ENCODE assay signal across 15 mouse cellular contexts in genomic region chr6:95594239-95594638, GRCm38 (mm10).
DNase-seq lines count a peak whose midpoint lies in the region; ATAC-seq lines count a peak whose summit lies in the region.
"Had no signal": no experiment of that assay in that cellular context is flagged by ENCODE, and none has a peak within 500 bp of the region (broad histone marks: within the 10 kb centered on the region; RNA-seq: fewer than 3 reads in every experiment).

No protein-coding gene starts in this region.

- no peaks in the 10 kb centered on the region for H3K4me1 ChIP-seq in hindbrain, embryonic 15.5 days (replicated peaks)
- H3K4me1 ChIP-seq in hindbrain, embryonic 13.5 days (replicated peaks) = peaks cover 8% of the 10 kb centered on the region
- H3K4me1 ChIP-seq in kidney, embryonic 16.5 days (ENCODE audit: insufficient read depth, low read length) = peaks cover 22% of the 10 kb centered on the region
- H3K4me1 ChIP-seq in stomach, embryonic 15.5 days = 0 out of 2 replicates have a peak, but pooled peaks cover 3% of the 10 kb centered on the region
- H3K4me1 ChIP-seq: embryonic facial prominence, embryonic 15.5 days had no signal

- H3K9me3 ChIP-seq in hindbrain, embryonic 15.5 days = no peaks in the 10 kb centered on the region
- H3K9me3 ChIP-seq in hindbrain, embryonic 13.5 days = no peaks in the 10 kb centered on the region
- no peaks in the 10 kb centered on the region for H3K9me3 ChIP-seq in kidney, embryonic 16.5 days (ENCODE audit: low read length)
- no peaks in the 10 kb centered on the region for H3K9me3 ChIP-seq in stomach, embryonic 15.5 days
- H3K9me3 ChIP-seq: embryonic facial prominence, embryonic 15.5 days; liver, embryonic 15.5 days had no signal

- WGBS in hindbrain, embryonic 15.5 days = 70% methylated on average over 4 of the region's 4 CpGs
- WGBS in hindbrain, embryonic 13.5 days = 78% methylated on average over 4 of the region's 4 CpGs
- WGBS in kidney, embryonic 16.5 days = 57% methylated on average over 4 of the region's 4 CpGs
- WGBS in stomach, embryonic 15.5 days = 73% methylated on average over 4 of the region's 4 CpGs

- H3K27ac ChIP-seq in hindbrain, embryonic 15.5 days (replicated peaks) = no peak overlapping the region
- H3K27ac ChIP-seq in hindbrain, embryonic 13.5 days = no peak overlapping the region
- H3K27ac ChIP-seq in kidney, embryonic 16.5 days (ENCODE audit: low read length) = no peak overlapping the region
- no peak overlapping the region for H3K27ac ChIP-seq in stomach, embryonic 15.5 days
- H3K27ac ChIP-seq: embryonic facial prominence, embryonic 15.5 days; hindbrain, embryonic 14.5 days; liver, embryonic 15.5 days had no signal

- H3K36me3 ChIP-seq in hindbrain, embryonic 15.5 days = no peaks in the 10 kb centered on the region
- no peaks in the 10 kb centered on the region for H3K36me3 ChIP-seq in hindbrain, embryonic 13.5 days
- H3K36me3 ChIP-seq in kidney, embryonic 16.5 days (ENCODE audit: insufficient read depth, low read length) = no peaks in the 10 kb centered on the region
- H3K36me3 ChIP-seq in stomach, embryonic 15.5 days = no peaks in the 10 kb centered on the region
- H3K36me3 ChIP-seq: embryonic facial prominence, embryonic 15.5 days had no signal

- H3K4me2 ChIP-seq in hindbrain, embryonic 15.5 days = no peak overlapping the region
- H3K4me2 ChIP-seq in hindbrain, embryonic 13.5 days = no peak overlapping the region
- no peak overlapping the region for H3K4me2 ChIP-seq in kidney, embryonic 16.5 days (replicated peaks; ENCODE audit: low read depth, low read length)
- H3K4me2 ChIP-seq in stomach, embryonic 15.5 days = no peak overlapping the region
- H3K4me2 ChIP-seq: embryonic facial prominence, embryonic 15.5 days; hindbrain, embryonic 14.5 days; liver, embryonic 15.5 days had no signal

- H3K9ac ChIP-seq in hindbrain, embryonic 15.5 days = no peak overlapping the region
- H3K9ac ChIP-seq in hindbrain, embryonic 13.5 days = no peak overlapping the region
- H3K9ac ChIP-seq in kidney, embryonic 16.5 days (replicated peaks; ENCODE audit: low read length) = no peak overlapping the region
- no peak overlapping the region for H3K9ac ChIP-seq in stomach, embryonic 15.5 days
- H3K9ac ChIP-seq: embryonic facial prominence, embryonic 15.5 days; hindbrain, embryonic 14.5 days; liver, embryonic 15.5 days had no signal

- DNase-seq in lung, postnatal 14 days = peak; percentile 4
- DNase-seq in lung, postnatal 4 days = no peak
- DNase-seq in retina, postnatal 1 day = no peak
- DNase-seq: adrenal gland, adult 8-10 months; cerebellum, postnatal 36 days; right cerebral cortex, postnatal 4 days had no signal

- H3K27me3 ChIP-seq in hindbrain, embryonic 15.5 days = no peaks in the 10 kb centered on the region
- H3K27me3 ChIP-seq in hindbrain, embryonic 13.5 days = no peaks in the 10 kb centered on the region
- no peaks in the 10 kb centered on the region for H3K27me3 ChIP-seq in kidney, embryonic 16.5 days (ENCODE audit: insufficient read depth, low read length)
- H3K27me3 ChIP-seq in stomach, embryonic 15.5 days (replicated peaks) = no peaks in the 10 kb centered on the region
- H3K27me3 ChIP-seq: CH12.LX; embryonic facial prominence, embryonic 15.5 days; liver, embryonic 15.5 days had no signal

- H3K4me3 ChIP-seq in hindbrain, embryonic 15.5 days = no peak overlapping the region
- H3K4me3 ChIP-seq in hindbrain, embryonic 13.5 days = no peak overlapping the region
- no peak overlapping the region for H3K4me3 ChIP-seq in kidney, embryonic 16.5 days (ENCODE audit: low read length)
- no peak overlapping the region for H3K4me3 ChIP-seq in stomach, embryonic 15.5 days (replicated peaks)
- H3K4me3 ChIP-seq: embryonic facial prominence, embryonic 15.5 days; liver, embryonic 15.5 days; myocyte had no signal

- ATAC-seq in hindbrain, embryonic 15.5 days (ENCODE audit: low FRiP score, low read depth) = peak; percentile 65; the same call in 1 of the 2 replicates
- ATAC-seq in hindbrain, embryonic 13.5 days (ENCODE audit: low FRiP score) = no peak
- ATAC-seq in kidney, embryonic 16.5 days (ENCODE audit: low FRiP score, low TSS enrichment) = peak; percentile 52; the same call in 1 of the 2 replicates
- peak; percentile 10; the same call in 1 of the 2 replicates for ATAC-seq in stomach, embryonic 15.5 days (ENCODE audit: insufficient read depth, low FRiP score, low read depth)
